Mouse (Mus musculus) lung, adult 2 months (tissue): Measurements from ENCODE around the gene Gm3739. TPM values are rescaled to one million over a fixed set of nuclear protein-coding genes. Genes with fewer than 3 reads are reported as not detected.
"Not testable (repeated sequence)": the region's sequence is repeated elsewhere in the genome, so short reads cannot be mapped to it uniquely, and the experiment has no call there.

Experiments
- DNase-seq: peaks from one replicate; pipeline ENCODE4 v3.0.0; 2022
- H3K4me1 ChIP-seq: fragments of 200-500 bp; 2 replicates; pipeline ENCODE4 v1.6.1; 2011; ENCODE audit warnings: low read length; ENCODE audit not compliant: control insufficient read depth, insufficient read depth
- H3K4me3 ChIP-seq: fragments of 200-500 bp; replicated peaks from 2 replicates; pipeline ENCODE3; 2011; ENCODE audit warnings: low read depth, mild to moderate bottlenecking, control low read depth, low read length; ENCODE audit errors: extremely low read depth
- whole genome bisulfite sequencing: fragments of 180-500 bp; shearing (Covaris S2); methylation state at CpG from one replicate; pipeline ENCODE4 v1.1.7; 2018; 5-methylcytosine and 5-hydroxymethylcytosine counted together
- polyA plus RNA-seq: library from polyadenylated mRNA; depleted of rRNA; stranded (reverse); fragments of >200 nt; gene quantifications from 2 replicates; pipeline ENCODE4 v1.2.3, GENCODE M21; 2012; rRNA removed

Gm3739 gene
- 0.08 and 0.13 TPM in 2 replicates for polyA plus RNA-seq

GRCm38 (mm10) chr14:7314661-7315060 lies at the start of gene Gm3739:
Gm3739 (minus strand) TSS chr14:7315049.
- H3K4me3 ChIP-seq, H3K4me1 ChIP-seq, DNase-seq: not testable (repeated sequence)
- 0% methylated on average over 19 of the region's 35 CpGs for WGBS

GRCm38 (mm10) chr14:7332295-7332694 lies 17.4 kb upstream of the Gm3739 start, which contains the start of gene Gm5797:
Gm5797 (minus strand) TSS chr14:7332395.
- H3K4me1 ChIP-seq, H3K4me3 ChIP-seq, DNase-seq: not testable (repeated sequence)
- WGBS: no CpG with 5 or more reads among the region's 1 CpGs

DNA sequence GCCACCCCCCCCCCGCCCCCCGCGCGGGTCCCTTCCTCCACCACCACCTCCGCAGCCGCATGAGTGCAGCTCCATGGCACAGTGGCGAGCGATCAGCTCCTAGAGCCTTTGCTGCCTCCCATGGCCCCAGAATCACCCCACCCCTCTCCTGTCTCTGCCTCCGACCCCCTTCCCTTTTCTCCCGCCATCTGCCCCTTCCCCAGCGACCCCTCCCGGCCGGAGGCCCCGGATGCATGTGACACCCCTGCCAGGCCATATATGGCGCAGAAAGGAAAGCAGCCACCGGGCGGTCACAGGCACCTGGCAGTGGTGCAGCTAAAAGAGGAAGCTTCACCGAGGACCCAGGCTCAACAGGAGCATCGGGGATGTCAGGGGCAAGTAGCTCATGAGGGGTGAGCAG lies 244 bp upstream of the Gm3739 start:
- DNase-seq, H3K4me1 ChIP-seq, H3K4me3 ChIP-seq: not testable (repeated sequence)
- 0% methylated on average over 19 of the region's 19 CpGs for WGBS

GRCm38 (mm10) chr14:7264614-7265013 lies 50.2 kb downstream of the Gm3739 start, which contains the start of gene Gm3727:
Gm3727 (minus strand) TSS chr14:7264714.
- DNase-seq, H3K4me1 ChIP-seq, H3K4me3 ChIP-seq: not testable (repeated sequence)
- WGBS: 62% methylated on average over 3 of the region's 3 CpGs

Other genes starting within 250 kb of the Gm3739 start
- gene Gm3696, start 214.4 kb downstream of the Gm3739 start, polyA plus RNA-seq: not detected in 2 replicates
- gene Gm6676, start 189.6 kb downstream of the Gm3739 start, polyA plus RNA-seq: not detected in 2 replicates
- gene Gm3512, start 140.5 kb downstream of the Gm3739 start, polyA plus RNA-seq: 0.17 TPM in 1 of 2 replicates, not detected in the other
- gene Gm16434, start 120.5 kb downstream of the Gm3739 start, polyA plus RNA-seq: not detected in 2 replicates
- gene Gm3727, start 50.3 kb downstream of the Gm3739 start, polyA plus RNA-seq: not detected in 2 replicates
- not detected in 2 replicates for gene Gm5797, start 17.3 kb upstream of the Gm3739 start, polyA plus RNA-seq
- not detected in 2 replicates for gene Gm8374, start 50.1 kb upstream of the Gm3739 start, polyA plus RNA-seq
- not detected in 2 replicates for gene Gm3755, start 135.9 kb upstream of the Gm3739 start, polyA plus RNA-seq
- gene Gm3752, start 168.7 kb upstream of the Gm3739 start, polyA plus RNA-seq: 0.11 and 0.12 TPM in 2 replicates